Mouse (Mus musculus): Measurements from ENCODE around the gene Bcr. TPM values are rescaled to one million over a fixed set of nuclear protein-coding genes. Genes with fewer than 3 reads are reported as not detected.

The Bcr gene
- polyA plus RNA-seq, 1 experiment from 2014 or later, result 9.1 TPM

DNA sequence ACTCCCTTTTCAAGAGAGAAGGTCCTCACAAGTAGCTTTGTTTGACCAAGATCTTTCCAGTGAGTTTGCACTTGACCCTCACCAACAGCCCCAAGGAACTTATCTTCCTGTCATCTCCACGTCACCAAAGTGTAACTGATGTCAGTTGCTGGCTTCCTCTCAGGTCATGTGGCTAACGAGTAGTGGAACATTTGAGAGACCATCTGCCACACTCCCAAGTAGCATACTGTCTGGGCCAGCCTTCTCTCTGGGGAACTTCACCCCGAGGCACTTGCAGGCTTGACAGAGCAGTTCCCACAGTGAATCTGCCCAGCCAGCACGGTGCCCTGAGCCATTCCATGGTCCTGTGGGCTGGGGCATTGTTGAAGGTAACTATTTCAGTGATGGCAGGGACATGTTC lies 65.2 kb downstream of the Bcr start:
- WGBS, result 79% methylated on average over 4 of the region's 4 CpGs
- no peak for DNase-seq (ENCODE audit: low spot score)
- H3K4me3 ChIP-seq, result no peak overlapping the region
- H3K36me3 ChIP-seq (replicated peaks), result peaks cover 51% of the 10 kb centered on the region
- H3K4me1 ChIP-seq, result peaks cover 10% of the 10 kb centered on the region
- H3K27ac ChIP-seq (replicated peaks), result no peak overlapping the region
- H3K9me3 ChIP-seq, result no peaks in the 10 kb centered on the region
- no peaks in the 10 kb centered on the region for H3K27me3 ChIP-seq (replicated peaks; ENCODE audit: low read depth, poor library complexity, severe bottlenecking)

DNA sequence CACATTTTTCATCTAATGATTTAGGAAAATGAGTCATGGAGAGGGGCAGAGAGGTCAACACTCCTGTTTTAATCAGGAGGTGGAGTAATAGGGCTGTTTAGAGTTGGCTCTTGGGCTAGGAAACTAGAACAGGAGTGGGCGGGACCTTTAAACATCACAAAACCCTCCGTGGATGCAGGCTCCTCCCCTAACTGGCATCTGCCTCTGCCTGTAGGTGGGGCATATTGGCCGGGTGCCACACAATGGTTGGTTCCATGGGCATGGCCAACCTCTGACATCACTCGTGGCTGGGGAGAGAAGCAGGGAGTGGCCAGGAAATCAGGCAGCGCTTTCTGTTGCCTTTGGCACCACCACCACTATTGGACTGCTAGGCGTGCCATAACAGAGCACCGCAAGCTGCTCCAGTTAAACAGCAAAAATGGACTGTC lies 68.9 kb downstream of the Bcr start:
- no peak overlapping the region for H3K4me3 ChIP-seq
- no peaks in the 10 kb centered on the region for H3K4me1 ChIP-seq
- H3K9me3 ChIP-seq, result no peaks in the 10 kb centered on the region
- no peak overlapping the region for H3K27ac ChIP-seq (replicated peaks)
- H3K27me3 ChIP-seq (replicated peaks; ENCODE audit: low read depth, poor library complexity, severe bottlenecking), result no peaks in the 10 kb centered on the region
- WGBS, result 90% methylated on average over 7 of the region's 7 CpGs
- DNase-seq (ENCODE audit: low spot score), result no peak
- peaks cover 87% of the 10 kb centered on the region for H3K36me3 ChIP-seq (replicated peaks)

DNA sequence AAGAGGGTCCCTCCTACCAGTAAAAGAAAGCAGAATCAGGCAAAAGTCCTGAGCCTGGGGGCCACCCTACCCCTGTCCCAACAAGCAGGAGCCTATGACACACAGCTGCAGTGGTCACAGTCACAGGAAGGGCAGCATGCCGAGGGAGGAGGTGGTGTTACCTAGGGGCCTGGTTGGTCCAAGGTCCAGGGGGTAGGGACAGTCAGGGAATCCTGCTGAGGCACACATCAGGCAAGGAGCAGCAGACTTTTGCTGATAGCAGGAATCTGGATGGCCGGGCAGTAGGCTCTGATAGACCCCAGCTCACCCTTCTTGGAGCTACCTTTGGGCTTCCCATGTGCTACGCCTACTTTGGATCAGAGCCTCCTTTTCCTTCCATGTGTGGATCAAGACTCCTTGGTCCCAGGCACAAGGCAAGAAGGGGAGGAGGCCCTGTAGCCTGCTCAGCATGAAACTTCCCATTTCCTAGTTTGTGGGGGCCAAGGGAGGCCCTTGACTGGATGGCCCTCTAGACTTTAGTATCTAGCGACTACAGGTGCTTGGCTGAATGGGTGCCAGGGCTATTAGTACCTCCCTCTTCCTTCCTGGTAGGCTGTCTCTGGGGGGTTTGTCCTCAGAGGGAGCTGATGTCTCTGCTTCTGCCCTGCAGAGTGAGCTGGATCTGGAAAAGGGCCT lies 70.1 kb downstream of the Bcr start:
- no peaks in the 10 kb centered on the region for H3K4me1 ChIP-seq
- H3K36me3 ChIP-seq (replicated peaks), result peaks cover 89% of the 10 kb centered on the region
- H3K27ac ChIP-seq (replicated peaks), result no peak overlapping the region
- WGBS, result 91% methylated on average over 4 of the region's 4 CpGs
- DNase-seq (ENCODE audit: low spot score), result no peak
- no peaks in the 10 kb centered on the region for H3K27me3 ChIP-seq (replicated peaks; ENCODE audit: low read depth, poor library complexity, severe bottlenecking)
- H3K4me3 ChIP-seq, result no peak overlapping the region
- no peaks in the 10 kb centered on the region for H3K9me3 ChIP-seq

DNA sequence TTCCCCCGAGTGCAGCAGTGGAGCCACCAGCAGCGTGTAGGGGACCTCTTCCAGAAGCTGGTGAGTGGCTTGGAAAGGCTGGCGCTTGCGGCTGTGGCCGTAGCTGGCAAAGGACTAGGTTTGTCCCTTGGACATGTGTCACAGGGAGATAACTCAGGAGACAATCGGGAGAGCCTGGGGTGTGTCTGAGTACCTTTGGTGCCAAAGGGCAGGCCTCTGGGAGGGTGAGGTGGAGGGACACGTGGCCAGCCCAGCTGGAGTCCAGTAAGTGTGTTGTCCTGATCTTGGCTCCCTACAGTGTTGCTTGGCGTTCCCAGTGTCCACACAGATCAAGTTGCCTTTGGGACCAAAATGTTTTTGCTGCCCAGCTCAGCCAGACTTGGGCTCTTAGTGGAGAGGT lies 71.2 kb downstream of the Bcr start:
- no peak overlapping the region for H3K4me3 ChIP-seq
- WGBS, result 68% methylated on average over 8 of the region's 8 CpGs
- no peak for DNase-seq (ENCODE audit: low spot score)

DNA sequence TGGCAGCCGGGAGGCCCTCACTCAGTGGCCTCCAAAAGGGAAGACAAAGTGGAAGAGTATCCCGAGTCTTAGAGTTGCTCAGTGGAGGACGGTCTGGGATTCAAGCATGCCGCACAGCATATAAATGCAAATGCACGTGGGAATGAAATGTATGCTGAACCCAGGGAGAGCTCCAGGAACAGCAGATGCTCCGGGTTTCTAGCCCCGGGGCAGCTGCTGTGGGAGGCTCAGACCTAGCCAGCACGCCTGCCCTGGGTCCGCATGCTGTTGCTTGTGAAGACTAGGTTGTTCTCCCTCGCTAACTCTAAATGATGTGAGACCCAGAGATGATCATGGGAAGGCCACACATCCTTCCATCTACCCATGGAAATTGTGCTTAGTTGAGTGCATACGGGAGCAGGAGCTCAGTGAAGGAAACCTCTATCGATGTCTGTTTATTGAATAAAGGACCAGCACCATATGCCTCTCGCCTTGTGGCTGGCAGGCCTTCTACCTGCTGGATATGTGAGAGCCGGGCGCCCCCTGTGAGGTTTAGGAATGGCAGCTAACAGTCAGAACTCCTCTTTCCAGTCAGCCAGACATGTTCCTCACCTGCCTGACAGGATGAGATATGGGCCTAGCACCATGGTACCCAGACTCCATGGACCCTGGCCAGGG lies 74.6 kb downstream of the Bcr start:
- Histone ChIP-seq H3K27me3 (replicated peaks; ENCODE audit: low read depth, poor library complexity, severe bottlenecking) (no peaks in the 10 kb centered on the region), H3K9me3 (no peaks in the 10 kb centered on the region), H3K36me3 (replicated peaks) (peaks cover 94% of the 10 kb centered on the region), H3K4me1 (no peaks in the 10 kb centered on the region), H3K4me3 (no peak overlapping the region), H3K27ac (replicated peaks) (no peak overlapping the region)
- 88% methylated on average over 15 of the region's 15 CpGs for WGBS
- DNase-seq (ENCODE audit: low spot score), result no peak

More for the DNA sequence above, 71.2 kb downstream of the Bcr start:
- Histone ChIP-seq H3K36me3 (replicated peaks) (peaks cover 89% of the 10 kb centered on the region), H3K27ac (replicated peaks) (no peak overlapping the region), H3K9me3 (no peaks in the 10 kb centered on the region), H3K27me3 (replicated peaks; ENCODE audit: low read depth, poor library complexity, severe bottlenecking) (no peaks in the 10 kb centered on the region), H3K4me1 (no peaks in the 10 kb centered on the region)

DNA sequence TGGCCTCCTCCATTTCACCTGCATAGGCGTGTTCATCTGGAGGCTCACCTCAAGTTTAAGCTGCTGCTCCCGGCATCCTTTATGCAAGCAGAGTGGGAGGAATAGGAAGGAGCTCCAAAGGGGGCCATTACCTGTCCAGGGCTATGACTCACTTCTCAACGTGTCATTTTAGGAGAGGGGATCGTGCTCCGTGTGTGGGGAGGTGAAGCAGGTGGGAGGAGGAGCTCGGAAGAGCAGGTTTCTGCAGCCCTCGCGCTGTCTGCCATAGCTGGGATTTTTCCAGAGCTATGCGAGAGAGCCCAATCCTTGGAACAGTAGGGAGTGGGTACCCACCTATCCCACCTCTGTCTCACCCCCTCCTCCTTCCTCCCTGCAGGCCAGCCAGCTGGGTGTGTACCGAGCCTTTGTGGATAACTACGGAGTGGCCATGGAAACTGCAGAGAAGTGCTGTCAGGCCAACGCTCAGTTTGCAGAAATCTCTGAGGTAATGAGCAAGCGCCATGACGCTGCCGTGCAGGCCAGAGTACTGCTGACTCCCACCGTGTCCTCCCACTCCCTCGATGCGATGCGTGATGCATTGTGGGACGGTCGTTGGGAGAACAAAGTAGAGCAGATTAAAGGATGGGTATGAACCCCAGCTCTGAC lies 75.2 kb downstream of the Bcr start:
- no peaks in the 10 kb centered on the region for H3K27me3 ChIP-seq (replicated peaks; ENCODE audit: low read depth, poor library complexity, severe bottlenecking)
- no peak for DNase-seq (ENCODE audit: low spot score)
- WGBS, result 94% methylated on average over 21 of the region's 21 CpGs
- no peak overlapping the region for H3K27ac ChIP-seq (replicated peaks)
- peaks cover 99% of the 10 kb centered on the region for H3K36me3 ChIP-seq (replicated peaks)
- H3K4me3 ChIP-seq, result no peak overlapping the region
- H3K9me3 ChIP-seq, result no peaks in the 10 kb centered on the region
- no peaks in the 10 kb centered on the region for H3K4me1 ChIP-seq

DNA sequence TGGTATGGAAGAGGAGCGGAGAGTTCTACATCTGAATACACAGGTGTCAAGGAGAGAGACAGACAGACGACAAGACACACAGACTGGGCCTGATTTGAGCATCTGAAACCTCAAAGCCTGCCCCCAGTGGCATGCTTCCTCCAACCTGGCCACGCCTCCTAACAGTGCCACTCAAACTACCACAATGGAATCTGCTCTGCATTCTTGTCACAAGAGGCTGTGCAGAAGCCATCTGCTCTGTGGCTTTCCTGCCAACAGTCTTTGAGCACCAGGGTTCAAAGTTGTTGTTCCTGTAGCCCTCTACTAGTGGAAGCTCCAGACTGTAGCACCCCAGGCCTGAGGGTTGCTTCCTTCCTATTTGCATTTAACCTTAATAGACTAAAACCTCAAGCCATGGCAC lies 76.8 kb downstream of the Bcr start:
- WGBS, result 75% methylated on average over 3 of the region's 3 CpGs
- Histone ChIP-seq H3K27ac (replicated peaks) (no peak overlapping the region), H3K4me1 (no peaks in the 10 kb centered on the region), H3K27me3 (replicated peaks; ENCODE audit: low read depth, poor library complexity, severe bottlenecking) (no peaks in the 10 kb centered on the region), H3K4me3 (no peak overlapping the region), H3K36me3 (replicated peaks) (peaks cover 100% of the 10 kb centered on the region), H3K9me3 (no peaks in the 10 kb centered on the region)
- DNase-seq (ENCODE audit: low spot score), result no peak

DNA sequence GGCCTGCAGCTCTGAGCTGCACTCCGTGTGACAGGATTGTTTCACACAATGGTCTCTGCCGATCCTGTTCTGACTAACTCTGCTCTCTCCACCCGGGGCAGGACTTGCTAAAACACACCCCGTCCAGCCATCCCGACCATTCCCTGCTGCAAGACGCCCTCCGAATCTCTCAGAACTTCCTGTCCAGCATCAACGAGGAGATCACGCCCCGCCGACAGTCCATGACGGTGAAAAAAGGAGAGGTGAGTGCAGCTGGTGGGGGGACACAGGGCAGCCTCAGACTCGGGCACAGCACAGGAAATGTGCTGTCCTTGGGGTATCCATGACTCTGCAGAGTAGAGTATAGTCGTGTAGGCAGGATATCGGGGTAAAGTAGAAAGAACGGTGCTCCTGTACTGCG lies 84.8 kb downstream of the Bcr start:
- Histone ChIP-seq H3K9me3 (no peaks in the 10 kb centered on the region), H3K4me1 (peaks cover 16% of the 10 kb centered on the region; the same call in 1 of the 2 replicates), H3K4me3 (no peak overlapping the region), H3K36me3 (replicated peaks) (peaks cover 99% of the 10 kb centered on the region), H3K27me3 (replicated peaks; ENCODE audit: low read depth, poor library complexity, severe bottlenecking) (no peaks in the 10 kb centered on the region), H3K27ac (replicated peaks) (no peak overlapping the region)
- no peak for DNase-seq (ENCODE audit: low spot score)
- 83% methylated on average over 17 of the region's 17 CpGs for WGBS

DNA sequence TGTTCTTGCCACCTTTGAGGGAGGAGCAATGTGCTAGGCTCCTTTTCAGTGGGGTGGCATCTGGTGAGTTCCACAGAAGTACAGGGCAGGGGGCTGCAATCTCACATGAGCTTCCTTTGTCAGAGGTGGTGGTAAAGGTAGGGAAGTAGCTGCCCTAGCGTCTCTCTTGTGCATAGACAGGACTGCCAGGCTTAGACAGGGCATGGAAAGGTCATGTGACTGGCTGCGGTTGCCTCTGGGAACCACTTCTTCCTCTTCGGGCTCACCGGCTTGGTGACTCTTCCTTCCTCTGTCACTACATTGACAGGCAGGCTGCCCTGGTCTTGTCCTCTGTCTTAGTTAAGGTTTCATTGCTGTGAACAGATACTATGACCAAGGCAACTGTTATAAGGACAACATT lies 85.6 kb downstream of the Bcr start:
- WGBS, result 94% methylated on average over 4 of the region's 4 CpGs
- no peak for DNase-seq (ENCODE audit: low spot score)
- peaks cover 99% of the 10 kb centered on the region for H3K36me3 ChIP-seq (replicated peaks)

DNA sequence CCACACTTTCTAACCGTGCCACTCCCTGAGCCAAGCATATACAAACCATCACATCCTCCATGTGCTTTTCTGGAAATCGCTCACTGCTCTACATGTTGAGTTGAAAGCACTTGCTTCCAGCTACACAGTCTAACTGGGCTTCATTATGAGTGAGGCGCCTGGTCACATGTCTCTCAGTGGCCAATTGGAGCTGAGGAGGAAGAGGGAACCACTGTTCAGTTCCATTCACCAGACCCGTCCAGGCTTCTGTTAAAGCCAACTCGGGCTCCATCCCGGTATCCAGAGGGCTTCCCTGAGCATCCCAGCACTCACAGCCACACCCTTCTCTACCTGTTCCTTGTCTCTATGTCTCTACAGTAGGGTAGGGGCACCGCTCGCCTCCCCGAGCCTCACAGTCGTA lies 86.2 kb downstream of the Bcr start:
- H3K4me3 ChIP-seq, result no peak overlapping the region
- peaks cover 95% of the 10 kb centered on the region for H3K36me3 ChIP-seq (replicated peaks)
- H3K4me1 ChIP-seq, result peaks cover 21% of the 10 kb centered on the region; the same call in 1 of the 2 replicates
- no peak overlapping the region for H3K27ac ChIP-seq (replicated peaks)
- no peak for DNase-seq (ENCODE audit: low spot score)
- H3K9me3 ChIP-seq, result no peaks in the 10 kb centered on the region
- 89% methylated on average over 10 of the region's 10 CpGs for WGBS
- no peaks in the 10 kb centered on the region for H3K27me3 ChIP-seq (replicated peaks; ENCODE audit: low read depth, poor library complexity, severe bottlenecking)

More for the DNA sequence above, 85.6 kb downstream of the Bcr start:
- Histone ChIP-seq H3K27ac (replicated peaks) (no peak overlapping the region), H3K9me3 (no peaks in the 10 kb centered on the region), H3K27me3 (replicated peaks; ENCODE audit: low read depth, poor library complexity, severe bottlenecking) (no peaks in the 10 kb centered on the region), H3K4me1 (peaks cover 21% of the 10 kb centered on the region; the same call in 1 of the 2 replicates), H3K4me3 (no peak overlapping the region)

DNA sequence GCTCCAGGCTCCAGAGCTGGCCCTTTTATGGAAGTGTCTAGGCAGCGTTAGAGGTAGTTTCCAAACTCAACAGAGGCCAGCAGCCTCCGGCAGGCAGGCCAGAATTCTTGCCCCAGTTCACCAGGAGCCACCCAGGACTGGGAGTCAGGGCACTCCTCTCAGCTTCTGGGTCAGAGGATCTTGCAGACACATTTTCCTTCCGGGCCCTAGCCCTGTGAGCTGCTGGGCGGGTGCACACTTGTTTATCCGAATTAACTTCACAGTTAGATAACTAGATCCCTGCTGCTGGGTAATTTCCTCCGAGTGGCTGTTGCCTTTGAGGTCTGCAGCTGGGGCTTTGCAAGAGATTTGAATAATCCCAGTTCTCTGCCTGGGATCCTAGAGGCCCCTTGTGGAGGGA lies 87.9 kb downstream of the Bcr start:
- no peak for DNase-seq (ENCODE audit: low spot score)
- Histone ChIP-seq H3K27me3 (replicated peaks; ENCODE audit: low read depth, poor library complexity, severe bottlenecking) (no peaks in the 10 kb centered on the region), H3K4me1 (peaks cover 21% of the 10 kb centered on the region; the same call in 1 of the 2 replicates), H3K27ac (replicated peaks) (no peak overlapping the region), H3K4me3 (no peak overlapping the region), H3K36me3 (replicated peaks) (peaks cover 91% of the 10 kb centered on the region), H3K9me3 (no peaks in the 10 kb centered on the region)
- WGBS, result 40% methylated on average over 6 of the region's 6 CpGs

DNA sequence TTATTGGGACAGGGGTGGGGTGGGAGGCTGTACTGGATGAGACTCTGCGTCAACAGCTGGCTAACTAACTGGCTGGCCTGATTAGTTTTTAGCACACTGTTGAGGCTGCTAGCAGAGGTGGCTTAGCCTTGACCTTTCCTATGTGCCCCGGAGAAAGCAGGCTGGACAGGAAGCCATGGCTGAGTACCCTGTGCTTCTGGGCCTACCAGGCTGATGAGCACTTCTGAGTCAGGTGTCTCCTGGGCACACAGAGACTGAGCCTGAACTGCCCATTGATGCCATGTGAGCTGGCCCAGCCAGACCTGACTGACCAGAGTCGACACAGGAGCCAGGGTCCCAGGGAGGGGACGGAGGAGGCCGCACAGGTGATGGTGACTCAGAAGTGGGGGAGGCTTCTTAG lies 90.0 kb downstream of the Bcr start:
- 75% methylated on average over 5 of the region's 5 CpGs for WGBS

DNA sequence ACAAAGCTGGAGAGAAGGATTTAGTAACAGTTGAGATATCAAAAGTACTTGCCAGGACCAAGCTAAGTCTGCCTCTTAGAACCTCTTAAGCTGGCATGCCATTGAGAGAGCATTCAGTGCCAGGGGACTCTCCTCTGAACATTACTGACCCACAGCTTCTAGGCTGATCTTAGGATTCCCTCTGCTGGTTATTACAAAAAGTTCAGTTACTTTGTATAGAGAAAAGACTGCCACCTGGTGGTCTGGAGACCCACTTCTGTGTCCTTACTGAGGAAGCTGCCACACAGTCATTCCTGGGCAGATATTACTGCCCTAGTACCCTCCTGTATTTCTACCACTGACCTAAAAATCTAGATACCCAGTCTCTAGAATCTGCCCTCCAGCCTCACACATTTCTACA lies 90.9 kb downstream of the Bcr start:
- peaks cover 21% of the 10 kb centered on the region for H3K4me1 ChIP-seq
- H3K9me3 ChIP-seq, result no peaks in the 10 kb centered on the region
- peak; percentile 61 for DNase-seq (ENCODE audit: low spot score)
- no peak overlapping the region for H3K4me3 ChIP-seq
- H3K36me3 ChIP-seq (replicated peaks), result peaks cover 89% of the 10 kb centered on the region
- H3K27ac ChIP-seq (replicated peaks), result no peak overlapping the region
- H3K27me3 ChIP-seq (replicated peaks; ENCODE audit: low read depth, poor library complexity, severe bottlenecking), result no peaks in the 10 kb centered on the region

More for the DNA sequence above, 90.0 kb downstream of the Bcr start:
- DNase-seq (ENCODE audit: low spot score), result no peak
- H3K4me3 ChIP-seq, result no peak overlapping the region
- no peak overlapping the region for H3K27ac ChIP-seq (replicated peaks)
- peaks cover 89% of the 10 kb centered on the region for H3K36me3 ChIP-seq (replicated peaks)
- no peaks in the 10 kb centered on the region for H3K9me3 ChIP-seq
- H3K4me1 ChIP-seq, result peaks cover 21% of the 10 kb centered on the region; the same call in 1 of the 2 replicates
- H3K27me3 ChIP-seq (replicated peaks; ENCODE audit: low read depth, poor library complexity, severe bottlenecking), result no peaks in the 10 kb centered on the region
